Mouse (Mus musculus) stomach, embryonic 16.5 days (tissue): ENCODE measurements around the gene Snip1. TPM values are rescaled to one million over a fixed set of nuclear protein-coding genes. Genes with fewer than 3 reads are reported as not detected.

Source experiments
- ATAC-seq: fragments of 200-750 bp; cut with Nextera tagmentation; 2 replicates; pipeline ENCODE4 v1.8.0; 2017; ENCODE audit warnings: moderate number of reproducible peaks, moderate TSS enrichment; ENCODE audit not compliant: insufficient read depth, low FRiP score
- H3K27ac ChIP-seq: fragments of 300-500 bp; sonication (generic); 2 replicates; pipeline ENCODE4 v1.5.1; 2014; ENCODE audit warnings: low read length
- H3K27me3 ChIP-seq: fragments of 300-500 bp; sonication (generic); 2 replicates; pipeline ENCODE4 v1.6.1; 2014; ENCODE audit warnings: low read length, control low read depth, mixed read lengths; ENCODE audit not compliant: control insufficient read depth, insufficient read depth
- H3K36me3 ChIP-seq: fragments of 300-500 bp; sonication (generic); 2 replicates; pipeline ENCODE4 v1.6.1; 2014; ENCODE audit warnings: low read length; ENCODE audit not compliant: control insufficient read depth, insufficient read depth
- H3K4me1 ChIP-seq: fragments of 300-500 bp; sonication (generic); 2 replicates; pipeline ENCODE4 v1.6.1; 2014; ENCODE audit warnings: low read length, control low read depth, mixed read lengths; ENCODE audit not compliant: control insufficient read depth, insufficient read depth
- H3K4me2 ChIP-seq: fragments of 300-500 bp; sonication (generic); 2 replicates; pipeline ENCODE4 v1.6.1; 2014; ENCODE audit warnings: low read depth, low read length, mixed read lengths
- H3K4me3 ChIP-seq: fragments of 300-500 bp; sonication (generic); replicated peaks from 2 replicates; pipeline ENCODE4 v1.5.1; 2014; ENCODE audit warnings: mild to moderate bottlenecking, low read length
- H3K9ac ChIP-seq: fragments of 300-500 bp; sonication (generic); 2 replicates; pipeline ENCODE4 v1.6.1; 2014; ENCODE audit warnings: low read length
- H3K9me3 ChIP-seq: fragments of 300-500 bp; sonication (generic); replicated peaks from 2 replicates; pipeline ENCODE4 v1.6.1; 2016; ENCODE audit warnings: low read length, control low read depth; ENCODE audit not compliant: control insufficient read depth
- WGBS: fragments of 180-500 bp; shearing (Covaris S2); extraction: QIAGEN DNeasy Blood & Tissue Kit; methylation state at CpG from one replicate; pipeline ENCODE4 v1.1.7; 2014; 5-methylcytosine and 5-hydroxymethylcytosine counted together
- polyA plus RNA-seq: library from polyadenylated mRNA; unstranded; fragments of >200 nt; fragmentation: Nextera tagmentation; extraction: Ambion mirVana; gene quantifications from 2 replicates; pipeline ENCODE4 v1.2.1, GENCODE M21; 2015

The Snip1 gene
- 17.2 and 20.5 TPM in 2 replicates for polyA plus RNA-seq

- H3K27me3 ChIP-seq, result no peaks in the 10 kb centered on the region
- H3K9ac ChIP-seq, result peak within 1 kb of the TSS; percentile 90
- peak within 1 kb of the TSS; percentile 95 for H3K4me3 ChIP-seq
- H3K36me3 ChIP-seq, result peaks cover 13% of the 10 kb centered on the region
- H3K4me2 ChIP-seq, result peak within 1 kb of the TSS; percentile 93
- H3K4me1 ChIP-seq, result peaks cover 9% of the 10 kb centered on the region
- ATAC-seq, result peak; percentile 95
- H3K9me3 ChIP-seq, result no peaks in the 10 kb centered on the region
- under 1% methylated on average over 78 of the region's 78 CpGs for WGBS
- peak within 1 kb of the TSS; percentile 62 for H3K27ac ChIP-seq
Measured at GRCm38 (mm10) chr4:125066490-125067370, at the start of gene Snip1. Gene Snip1 (plus strand): TSS chr4:125066672.

GRCm38 (mm10) chr4:125017431-125017830 lies 49.0 kb upstream of the Snip1 start:
- no peaks in the 10 kb centered on the region for H3K4me1 ChIP-seq
- H3K27me3 ChIP-seq, result peaks cover 4% of the 10 kb centered on the region; the same call in 1 of the 2 replicates
- H3K9me3 ChIP-seq, result no peaks in the 10 kb centered on the region
- no peak for ATAC-seq
- WGBS, result 62% methylated on average over 11 of the region's 11 CpGs
- no peak overlapping the region for H3K9ac ChIP-seq
- no peak overlapping the region for H3K4me2 ChIP-seq
- no peak overlapping the region for H3K27ac ChIP-seq
- no peaks in the 10 kb centered on the region for H3K36me3 ChIP-seq
- H3K4me3 ChIP-seq, result no peak overlapping the region

GRCm38 (mm10) chr4:125020780-125021538 lies 45.5 kb upstream of the Snip1 start:
- Histone ChIP-seq H3K4me2 (no peak overlapping the region), H3K36me3 (no peaks in the 10 kb centered on the region), H3K27me3 (no peaks in the 10 kb centered on the region), H3K27ac (no peak overlapping the region), H3K9ac (no peak overlapping the region), H3K4me1 (no peaks in the 10 kb centered on the region), H3K4me3 (no peak overlapping the region), H3K9me3 (no peaks in the 10 kb centered on the region)
- WGBS, result 30% methylated on average over 11 of the region's 11 CpGs
- no peak for ATAC-seq

GRCm38 (mm10) chr4:125029891-125030614 lies 36.4 kb upstream of the Snip1 start:
- peak; percentile 97 for ATAC-seq
- under 1% methylated on average over 50 of the region's 50 CpGs for WGBS
- Histone ChIP-seq H3K36me3 (peaks cover 1% of the 10 kb centered on the region), H3K9me3 (no peaks in the 10 kb centered on the region), H3K4me3 (peak overlapping the region; percentile 99), H3K27me3 (no peaks in the 10 kb centered on the region), H3K4me1 (peaks cover 12% of the 10 kb centered on the region), H3K4me2 (peak overlapping the region; percentile 96), H3K27ac (peak overlapping the region; percentile 64), H3K9ac (peak overlapping the region; percentile 92)

- peaks cover 7% of the 10 kb centered on the region for H3K36me3 ChIP-seq
- no peak for ATAC-seq
- no peaks in the 10 kb centered on the region for H3K9me3 ChIP-seq
- peaks cover 12% of the 10 kb centered on the region for H3K4me1 ChIP-seq
- 87% methylated on average over 4 of the region's 4 CpGs for WGBS
- no peaks in the 10 kb centered on the region for H3K27me3 ChIP-seq
- no peak overlapping the region for H3K9ac ChIP-seq
- no peak overlapping the region for H3K27ac ChIP-seq
- H3K4me3 ChIP-seq, result no peak overlapping the region
- H3K4me2 ChIP-seq, result no peak overlapping the region
Measured at GRCm38 (mm10) chr4:125034341-125034740, 32.1 kb upstream of the Snip1 start.

- no peak for ATAC-seq
- no peaks in the 10 kb centered on the region for H3K27me3 ChIP-seq
- 86% methylated on average over 7 of the region's 7 CpGs for WGBS
- H3K9me3 ChIP-seq, result no peaks in the 10 kb centered on the region
- no peak overlapping the region for H3K4me3 ChIP-seq
- H3K9ac ChIP-seq, result no peak overlapping the region
- H3K27ac ChIP-seq, result no peak overlapping the region
- peaks cover 11% of the 10 kb centered on the region; the same call in 1 of the 2 replicates for H3K36me3 ChIP-seq
- no peaks in the 10 kb centered on the region for H3K4me1 ChIP-seq
- H3K4me2 ChIP-seq, result no peak overlapping the region
Measured at GRCm38 (mm10) chr4:125044454-125044853, 22.0 kb upstream of the Snip1 start.

- H3K36me3 ChIP-seq, result peaks cover 13% of the 10 kb centered on the region
- ATAC-seq, result no peak
- no peak overlapping the region for H3K27ac ChIP-seq
- no peaks in the 10 kb centered on the region for H3K9me3 ChIP-seq
- H3K4me1 ChIP-seq, result peaks cover 4% of the 10 kb centered on the region
- H3K9ac ChIP-seq, result no peak overlapping the region
- no peak overlapping the region for H3K4me3 ChIP-seq
- WGBS, result 89% methylated on average over 9 of the region's 9 CpGs
- H3K27me3 ChIP-seq, result no peaks in the 10 kb centered on the region
- H3K4me2 ChIP-seq, result no peak overlapping the region
Measured at GRCm38 (mm10) chr4:125055385-125055784, 11.1 kb upstream of the Snip1 start.

- no peak for ATAC-seq
- Histone ChIP-seq H3K9me3 (no peaks in the 10 kb centered on the region), H3K4me2 (no peak overlapping the region), H3K27me3 (no peaks in the 10 kb centered on the region), H3K36me3 (peaks cover 13% of the 10 kb centered on the region), H3K9ac (no peak overlapping the region), H3K4me1 (peaks cover 4% of the 10 kb centered on the region), H3K4me3 (no peak overlapping the region), H3K27ac (no peak overlapping the region)
- 87% methylated on average over 4 of the region's 4 CpGs for WGBS
Measured at GRCm38 (mm10) chr4:125056476-125056875, 10.0 kb upstream of the Snip1 start.
